Mouse (Mus musculus): ENCODE data around the gene Xylb. TPM values are rescaled to one million over a fixed set of nuclear protein-coding genes. Genes with fewer than 3 reads are reported as not detected.
A peak's percentile ranks its signal among the peaks of the same experiment; 100 is the strongest.

The Xylb gene
- 4.4 and 13.0 TPM in 2 replicates for polyA plus RNA-seq (2012; rRNA removed)

DNA sequence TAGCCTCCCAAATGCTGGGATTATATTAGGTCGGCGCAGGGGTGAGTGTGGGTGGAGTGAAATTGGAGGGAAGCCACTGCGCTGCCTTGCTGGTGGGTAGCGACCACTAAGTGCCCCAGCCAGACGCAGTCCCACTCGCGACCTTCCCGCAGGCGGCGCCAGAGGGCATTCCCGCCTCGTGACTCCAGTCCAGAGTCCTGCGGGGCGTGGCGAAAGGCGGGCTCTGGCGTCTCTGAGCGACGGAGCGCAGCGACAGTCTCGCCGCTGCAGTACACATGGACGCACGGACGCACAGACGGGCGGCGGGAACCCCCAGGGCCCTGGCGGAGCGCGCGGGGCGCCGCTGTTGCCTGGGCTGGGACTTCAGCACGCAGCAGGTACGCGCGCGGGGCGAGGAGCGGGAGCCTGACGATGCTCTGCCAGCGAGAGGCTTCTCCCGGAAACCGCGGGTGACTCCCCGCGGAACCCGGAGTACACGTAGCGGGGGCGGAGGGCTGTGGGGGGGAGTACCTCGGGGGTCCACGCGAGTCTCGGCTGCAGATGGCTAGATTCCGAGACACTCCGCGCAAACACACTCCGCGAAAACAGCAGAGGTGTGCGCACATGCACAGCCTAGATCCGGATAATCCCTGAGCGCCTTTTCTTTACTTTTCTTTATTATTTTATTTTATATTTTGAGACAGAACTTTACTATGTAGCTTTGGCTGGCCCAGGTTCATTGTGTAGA is at the start of gene Xylb:
TSS of gene Xylb (plus strand) at position 51 of the 727 bp plus-strand sequence.
- WGBS, result 2% methylated on average over 65 of the region's 65 CpGs
- peak; percentile 67 for DNase-seq (ENCODE audit: low read depth, low spot score)

DNA sequence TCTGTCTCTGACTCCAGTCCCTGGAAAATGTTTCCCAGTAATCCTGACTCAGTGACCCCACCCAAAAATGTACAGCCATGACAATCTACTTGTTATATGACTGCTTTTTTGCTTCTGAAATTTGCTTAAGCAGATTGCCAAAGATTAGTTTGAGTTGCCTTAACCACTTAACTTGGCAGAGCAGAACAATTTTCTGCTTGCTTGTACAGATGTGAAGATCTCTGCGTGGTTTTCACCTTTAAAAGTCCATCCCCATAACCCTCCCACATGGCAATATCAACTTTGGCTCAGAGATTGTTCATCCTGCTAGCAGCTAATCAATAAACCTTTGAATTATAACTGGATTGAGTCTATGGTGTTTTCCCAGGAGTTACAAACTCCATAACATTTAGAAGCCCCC is 48.1 kb upstream of the Xylb start:
- 61% methylated on average over 1 of the region's 1 CpGs for WGBS

GRCm38 (mm10) chr9:119313096-119313495 is 44.1 kb upstream of the Xylb start:
- DNase-seq (ENCODE audit: low read depth, low spot score), result no peak

More for the DNA sequence above, 48.1 kb upstream of the Xylb start:
- DNase-seq (ENCODE audit: low read depth, low spot score), result no peak

GRCm38 (mm10) chr9:119318891-119319290 is 38.3 kb upstream of the Xylb start:
- WGBS, result 79% methylated on average over 1 of the region's 1 CpGs
- no peak for DNase-seq (ENCODE audit: low read depth, low spot score)

More at GRCm38 (mm10) chr9:119313096-119313495, 44.1 kb upstream of the Xylb start:
- 89% methylated on average over 10 of the region's 10 CpGs for WGBS

- WGBS, result 70% methylated on average over 7 of the region's 7 CpGs
- no peak for DNase-seq (ENCODE audit: low read depth, low spot score)
Measured at GRCm38 (mm10) chr9:119320446-119320845, 36.7 kb upstream of the Xylb start.

- WGBS, result 17% methylated on average over 7 of the region's 7 CpGs
- DNase-seq (ENCODE audit: low read depth, low spot score), result no peak
Measured at GRCm38 (mm10) chr9:119320946-119321345, 36.2 kb upstream of the Xylb start.

DNA sequence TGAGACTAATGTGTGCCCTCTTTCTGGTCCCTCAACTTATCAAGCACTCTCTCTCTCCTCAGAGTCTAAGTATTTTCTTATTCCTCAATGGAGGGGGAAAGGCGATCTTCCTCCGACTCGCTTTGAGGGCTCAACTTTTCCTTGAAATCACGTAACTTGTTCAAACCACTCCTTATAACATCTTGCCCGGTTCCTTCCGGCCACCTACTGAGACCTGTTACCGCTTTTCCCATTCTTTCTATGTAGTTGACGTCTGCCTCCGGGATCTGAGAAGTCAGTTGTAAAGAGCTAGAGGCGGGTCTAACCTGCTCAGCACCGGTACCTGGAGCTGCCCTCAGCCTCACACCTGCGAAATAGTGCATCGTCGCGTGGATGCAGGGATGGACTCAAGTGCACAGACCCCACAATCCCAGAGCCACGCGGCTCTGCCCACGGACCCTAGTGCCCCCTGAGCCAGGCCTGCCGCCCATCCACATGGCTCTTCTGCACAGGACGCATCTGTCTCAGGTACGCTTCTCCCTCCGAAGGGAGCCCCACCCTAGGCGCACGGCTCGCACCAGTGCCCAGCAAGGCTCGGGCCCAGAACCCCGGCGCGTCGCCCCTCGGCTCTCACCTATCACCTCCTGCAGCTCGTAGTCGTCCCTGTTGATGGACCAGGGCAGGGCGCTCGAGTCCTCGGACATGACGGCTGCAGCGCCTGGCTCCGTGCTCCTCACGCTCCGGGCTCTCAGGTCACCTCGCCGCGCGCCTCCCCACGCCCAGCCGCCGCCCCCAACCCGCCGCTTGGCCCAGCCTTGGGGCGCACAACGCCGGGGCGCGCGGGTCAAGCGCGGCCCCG is 35.6 kb upstream of the Xylb start:
- no peak for DNase-seq (ENCODE audit: low read depth, low spot score)
- WGBS, result under 1% methylated on average over 58 of the region's 59 CpGs

DNA sequence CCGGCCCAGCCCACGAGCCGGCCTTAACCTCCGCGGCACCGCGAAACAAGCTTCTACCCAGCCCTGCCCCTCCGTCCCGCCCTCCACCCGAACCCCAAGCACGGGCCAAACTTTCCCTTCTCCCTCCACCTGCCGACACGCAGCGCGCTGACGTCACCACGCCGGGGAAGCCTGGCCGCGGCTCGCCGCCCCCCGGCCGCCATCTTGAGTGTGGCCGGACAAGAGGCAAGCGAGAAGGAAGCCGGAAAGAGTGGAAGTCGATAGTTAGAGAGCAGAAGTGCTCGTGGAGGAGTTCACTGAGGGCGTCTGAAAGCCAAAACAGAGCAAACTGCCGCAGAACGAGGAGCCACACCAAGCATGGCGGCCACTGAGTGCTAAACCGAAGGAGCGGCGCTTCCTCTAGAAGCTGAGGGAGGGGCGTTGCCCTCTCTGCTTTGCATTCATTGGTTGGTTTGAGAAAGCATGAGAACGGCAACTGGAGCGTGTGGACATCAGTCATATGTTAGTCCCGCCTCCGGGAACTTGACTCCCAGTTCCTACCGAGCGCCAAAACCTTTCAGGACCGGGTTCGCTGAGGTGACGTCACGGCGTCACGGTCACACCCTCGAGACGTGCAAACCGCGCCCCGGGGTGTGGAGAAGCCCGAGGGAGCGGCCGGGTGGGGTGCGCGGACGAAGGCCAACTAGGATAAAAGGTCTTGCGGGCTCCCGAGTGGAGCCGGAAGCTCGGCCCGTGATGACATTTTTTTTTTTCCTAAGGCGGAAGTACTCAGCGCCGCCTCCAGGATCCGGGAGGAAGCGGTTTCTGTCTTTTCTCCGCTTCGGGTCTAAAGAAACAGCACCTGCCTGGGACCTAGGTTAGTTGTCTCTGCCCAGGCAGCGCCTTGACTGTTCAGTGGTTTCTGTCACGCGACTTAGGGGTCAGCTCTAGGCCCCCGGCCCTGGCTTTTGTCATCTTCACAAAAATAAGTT is 34.6 kb upstream of the Xylb start, which contains the start of gene Oxsr1:
TSS of gene Oxsr1 (minus strand) at position 139 of the 971 bp plus-strand sequence.
- DNase-seq (ENCODE audit: low read depth, low spot score), result peak; percentile 99
- under 1% methylated on average over 76 of the region's 76 CpGs for WGBS

- WGBS, result 2% methylated on average over 9 of the region's 9 CpGs
- DNase-seq (ENCODE audit: low read depth, low spot score), result no peak
Measured at GRCm38 (mm10) chr9:119323260-119323645, 33.9 kb upstream of the Xylb start.

DNA sequence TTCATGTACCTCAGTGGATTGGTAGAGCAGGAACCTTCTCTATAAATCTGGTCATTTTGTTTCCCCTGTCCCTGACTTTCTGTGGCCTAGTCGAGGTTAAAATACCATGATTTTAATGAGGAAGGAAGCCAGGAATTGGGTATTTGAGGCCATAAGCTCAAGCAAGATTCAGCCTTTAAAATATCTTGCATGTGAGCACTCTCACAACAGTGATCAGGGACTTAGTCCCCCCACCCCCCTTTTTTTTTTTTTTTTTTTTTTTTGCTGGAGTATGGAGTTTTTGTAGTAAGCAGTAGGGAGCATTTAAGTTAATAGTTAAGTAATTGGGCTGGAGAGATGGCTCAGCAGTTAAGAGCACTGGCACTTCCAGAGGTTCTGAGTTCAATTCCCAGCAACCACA is 33.1 kb upstream of the Xylb start:
- DNase-seq (ENCODE audit: low read depth, low spot score), result no peak
- WGBS, result 75% methylated on average over 1 of the region's 1 CpGs

GRCm38 (mm10) chr9:119328488-119328887 is 28.7 kb upstream of the Xylb start:
- WGBS, result 66% methylated on average over 3 of the region's 3 CpGs
- DNase-seq (ENCODE audit: low read depth, low spot score), result no peak

GRCm38 (mm10) chr9:119330186-119330963 is 26.8 kb upstream of the Xylb start:
- DNase-seq (ENCODE audit: low read depth, low spot score), result no peak
- WGBS, result 64% methylated on average over 15 of the region's 15 CpGs

DNA sequence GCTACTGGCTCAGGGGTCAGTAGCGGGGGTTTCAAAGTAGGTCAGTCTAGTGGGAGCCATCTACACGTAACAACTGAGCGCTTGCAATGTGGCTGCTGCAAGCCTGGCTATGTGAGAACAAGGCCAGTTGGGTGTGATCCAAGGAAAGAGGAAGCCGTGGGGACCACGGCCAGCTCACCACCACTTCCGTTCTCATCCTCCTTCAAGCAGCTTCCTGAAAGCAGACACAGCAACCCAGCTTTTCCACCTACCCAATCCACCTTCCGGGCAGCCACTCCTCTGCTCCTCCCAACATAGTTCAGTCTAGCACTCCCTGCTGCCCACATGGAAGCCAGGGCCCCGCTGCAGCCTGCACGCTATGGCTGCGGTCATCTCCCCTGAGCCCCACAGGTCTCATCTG is 22.9 kb upstream of the Xylb start:
- 54% methylated on average over 10 of the region's 10 CpGs for WGBS
- no peak for DNase-seq (ENCODE audit: low read depth, low spot score)

- no peak for DNase-seq (ENCODE audit: low read depth, low spot score)
- WGBS, result 84% methylated on average over 2 of the region's 2 CpGs
Measured at GRCm38 (mm10) chr9:119334834-119335233, 22.3 kb upstream of the Xylb start.

GRCm38 (mm10) chr9:119335571-119335970 is 21.6 kb upstream of the Xylb start:
- no peak for DNase-seq (ENCODE audit: low read depth, low spot score)
- 76% methylated on average over 4 of the region's 4 CpGs for WGBS

DNA sequence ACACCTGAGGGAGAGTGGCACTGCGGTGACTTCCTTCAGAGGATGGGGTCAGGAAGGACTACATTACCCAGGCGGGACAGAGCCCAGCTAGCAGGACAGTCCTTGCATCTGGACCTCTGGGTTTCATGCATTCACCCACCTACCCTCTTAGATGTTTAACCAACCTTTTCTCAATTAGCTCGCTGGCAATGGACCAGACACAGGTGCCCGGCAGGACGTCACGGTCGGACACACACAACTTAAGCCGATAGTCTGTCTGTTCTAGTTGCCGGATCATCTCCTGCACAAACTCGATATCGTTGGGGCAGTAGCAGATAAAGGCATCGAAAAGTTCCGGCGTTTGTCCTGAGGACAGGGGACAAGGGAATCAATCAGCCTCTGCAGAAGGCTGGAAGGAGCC is 19.3 kb upstream of the Xylb start:
- DNase-seq (ENCODE audit: low read depth, low spot score), result no peak
- WGBS, result 94% methylated on average over 14 of the region's 14 CpGs

GRCm38 (mm10) chr9:119338350-119338749 is 18.8 kb upstream of the Xylb start:
- no peak for DNase-seq (ENCODE audit: low read depth, low spot score)
- whole genome bisulfite sequencing, result 95% methylated on average over 3 of the region's 3 CpGs

- no peak for DNase-seq (ENCODE audit: low read depth, low spot score)
- WGBS, result 26% methylated on average over 7 of the region's 7 CpGs
Measured at GRCm38 (mm10) chr9:119339106-119339505, 18.1 kb upstream of the Xylb start.

All from large intestine, adult 2 months (tissue).